Mouse (Mus musculus) ES-Bruce4 (cell line): ENCODE measurements at regions not wholly inside any gene's neighbourhood (a gene's known extent, or its start where the extent isn't known, plus 50 kb on each side); places are given as distances from the start of the nearest gene placed in this dataset.

Experiments
- CTCF ChIP-seq: IDR thresholded peaks from one replicate; pipeline ENCODE4 v1.8.1; 2011; ENCODE audit warnings: low read depth, low read length
- EP300 ChIP-seq: IDR thresholded peaks from 2 replicates; pipeline ENCODE4 v1.6.1; 2011; ENCODE audit warnings: low read depth, low read length; ENCODE audit not compliant: insufficient read depth
- POLR2A ChIP-seq: IDR thresholded peaks from one replicate; pipeline ENCODE4 v1.8.1; 2011; ENCODE audit warnings: low read length; ENCODE audit not compliant: insufficient read depth

DNA sequence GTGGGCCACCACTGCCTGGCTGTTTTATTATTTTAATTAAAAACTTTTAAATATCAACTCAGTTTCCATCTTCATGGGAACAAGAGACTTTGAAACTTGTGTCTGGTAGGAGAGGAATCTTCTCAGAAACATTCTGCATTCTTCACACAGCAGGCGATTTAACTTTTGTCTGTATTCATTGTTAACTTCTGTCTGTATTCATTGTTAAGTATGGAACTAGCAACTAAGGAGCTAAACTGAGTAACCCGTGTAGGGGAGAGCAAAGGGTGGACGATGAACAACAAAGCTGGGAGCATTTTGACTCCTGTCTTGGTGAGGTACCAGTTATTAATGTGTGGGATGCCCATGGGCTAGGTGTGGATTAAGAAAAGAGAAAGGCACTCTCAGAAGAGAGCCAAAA is 95.9 kb downstream of the Hhipl2 start:
- TF ChIP-seq CTCF (no peak), POLR2A (no peak), EP300 (no peak)
